Mouse (Mus musculus) kidney, embryonic 16.5 days (tissue): Measurements from ENCODE around the gene Fstl1. TPM values are rescaled to one million over a fixed set of nuclear protein-coding genes. Genes with fewer than 3 reads are reported as not detected.

Experiments
- ATAC-seq: fragments of 200-750 bp; cut with Nextera tagmentation; 2 replicates; pipeline ENCODE4 v1.8.0; 2017; ENCODE audit warnings: moderate TSS enrichment; ENCODE audit not compliant: low FRiP score, low TSS enrichment
- H3K27ac ChIP-seq: fragments of 300-500 bp; sonication (generic); 2 replicates; pipeline ENCODE4 v1.5.1; 2014; ENCODE audit warnings: low read length
- H3K27me3 ChIP-seq: fragments of 300-500 bp; sonication (generic); 2 replicates; pipeline ENCODE4 v1.6.1; 2014; ENCODE audit warnings: low read length, control low read depth, mixed read lengths; ENCODE audit not compliant: insufficient read depth
- H3K36me3 ChIP-seq: fragments of 300-500 bp; sonication (generic); 2 replicates; pipeline ENCODE4 v1.6.1; 2014; ENCODE audit warnings: low read length, control low read depth, mixed read lengths; ENCODE audit not compliant: insufficient read depth
- H3K4me1 ChIP-seq: fragments of 300-500 bp; sonication (generic); 2 replicates; pipeline ENCODE4 v1.6.1; 2014; ENCODE audit warnings: low read length, control low read depth, mixed read lengths; ENCODE audit not compliant: insufficient read depth
- H3K4me2 ChIP-seq: fragments of 300-500 bp; sonication (generic); replicated peaks from 2 replicates; pipeline ENCODE4 v1.6.1; 2014; ENCODE audit warnings: low read depth, low read length
- H3K4me3 ChIP-seq: fragments of 300-500 bp; sonication (generic); 2 replicates; pipeline ENCODE4 v1.5.1; 2014; ENCODE audit warnings: mild to moderate bottlenecking, low read length
- H3K9ac ChIP-seq: fragments of 300-500 bp; sonication (generic); replicated peaks from 2 replicates; pipeline ENCODE4 v1.6.1; 2014; ENCODE audit warnings: low read length
- H3K9me3 ChIP-seq: fragments of 300-500 bp; sonication (generic); 2 replicates; pipeline ENCODE4 v1.6.1; 2016; ENCODE audit warnings: low read length, control low read depth
- WGBS: fragments of 180-500 bp; shearing (Covaris S2); extraction: QIAGEN DNeasy Blood & Tissue Kit; methylation state at CpG from one replicate; pipeline ENCODE4 v1.1.7; 2014; 5-methylcytosine and 5-hydroxymethylcytosine counted together
- polyA plus RNA-seq: library from polyadenylated mRNA; unstranded; fragments of >200 nt; fragmentation: Nextera tagmentation; extraction: Ambion mirVana; gene quantifications from 2 replicates; pipeline ENCODE4 v1.2.1, GENCODE M21; 2015

The Fstl1 gene
- polyA plus RNA-seq, 1 experiment from 2014 or later = 680 TPM

GRCm38 (mm10) chr16:37796270-37796669, 19.6 kb downstream of the Fstl1 start:
- H3K9ac ChIP-seq = no peak overlapping the region
- no peak overlapping the region for H3K4me3 ChIP-seq
- 0 out of 2 replicates have a peak, but pooled peaks cover 2% of the 10 kb centered on the region for H3K9me3 ChIP-seq
- peaks cover 4% of the 10 kb centered on the region; the same call in 1 of the 2 replicates for H3K4me1 ChIP-seq
- ATAC-seq = no peak
- 96% methylated on average over 11 of the region's 11 CpGs for WGBS
- no peak overlapping the region for H3K27ac ChIP-seq
- H3K36me3 ChIP-seq = peaks cover 28% of the 10 kb centered on the region
- no peak overlapping the region for H3K4me2 ChIP-seq
- no peaks in the 10 kb centered on the region for H3K27me3 ChIP-seq

GRCm38 (mm10) chr16:37801097-37801496, 24.4 kb downstream of the Fstl1 start:
- Histone ChIP-seq H3K4me1 (peaks cover 16% of the 10 kb centered on the region), H3K9me3 (no peaks in the 10 kb centered on the region), H3K4me3 (no peak overlapping the region), H3K36me3 (peaks cover 40% of the 10 kb centered on the region), H3K27me3 (no peaks in the 10 kb centered on the region), H3K9ac (no peak overlapping the region), H3K4me2 (no peak overlapping the region), H3K27ac (no peak overlapping the region)
- 74% methylated on average over 2 of the region's 2 CpGs for WGBS
- ATAC-seq = no peak

GRCm38 (mm10) chr16:37802686-37803295, 26.1 kb downstream of the Fstl1 start:
- WGBS = 47% methylated on average over 4 of the region's 4 CpGs

GRCm38 (mm10) chr16:37803387-37803950, 26.8 kb downstream of the Fstl1 start:
- no peak overlapping the region for H3K27ac ChIP-seq
- ATAC-seq = no peak
- H3K27me3 ChIP-seq = no peaks in the 10 kb centered on the region
- H3K36me3 ChIP-seq = peaks cover 36% of the 10 kb centered on the region
- no peak overlapping the region for H3K9ac ChIP-seq
- no peak overlapping the region for H3K4me2 ChIP-seq
- no peaks in the 10 kb centered on the region for H3K9me3 ChIP-seq
- 96% methylated on average over 9 of the region's 9 CpGs for WGBS
- no peak overlapping the region for H3K4me3 ChIP-seq
- peaks cover 30% of the 10 kb centered on the region for H3K4me1 ChIP-seq

More at GRCm38 (mm10) chr16:37802686-37803295, 26.1 kb downstream of the Fstl1 start:
- Histone ChIP-seq H3K4me1 (peaks cover 24% of the 10 kb centered on the region), H3K36me3 (peaks cover 36% of the 10 kb centered on the region), H3K27ac (no peak overlapping the region), H3K4me3 (no peak overlapping the region), H3K27me3 (no peaks in the 10 kb centered on the region), H3K4me2 (no peak overlapping the region), H3K9me3 (no peaks in the 10 kb centered on the region), H3K9ac (no peak overlapping the region)
- no peak for ATAC-seq

- Histone ChIP-seq H3K27me3 (no peaks in the 10 kb centered on the region), H3K4me1 (peaks cover 34% of the 10 kb centered on the region), H3K9ac (no peak overlapping the region), H3K9me3 (no peaks in the 10 kb centered on the region), H3K4me3 (no peak overlapping the region), H3K4me2 (no peak overlapping the region), H3K27ac (peak overlapping the region; percentile 2), H3K36me3 (peaks cover 28% of the 10 kb centered on the region)
- no peak for ATAC-seq
- 66% methylated on average over 3 of the region's 3 CpGs for WGBS
These were observed 29.2 kb downstream of the Fstl1 start for GRCm38 (mm10) chr16:37805746-37806495.

GRCm38 (mm10) chr16:37807269-37807668, 30.6 kb downstream of the Fstl1 start:
- H3K4me1 ChIP-seq = peaks cover 33% of the 10 kb centered on the region
- no peak overlapping the region for H3K27ac ChIP-seq
- no peaks in the 10 kb centered on the region for H3K9me3 ChIP-seq
- no peak overlapping the region for H3K4me3 ChIP-seq
- ATAC-seq = no peak
- H3K27me3 ChIP-seq = no peaks in the 10 kb centered on the region
- 81% methylated on average over 8 of the region's 8 CpGs for WGBS
- H3K4me2 ChIP-seq = no peak overlapping the region
- H3K9ac ChIP-seq = no peak overlapping the region
- H3K36me3 ChIP-seq = peaks cover 28% of the 10 kb centered on the region

- H3K9ac ChIP-seq = no peak overlapping the region
- H3K9me3 ChIP-seq = no peaks in the 10 kb centered on the region
- peak; percentile 17; the same call in 1 of the 2 replicates for ATAC-seq
- H3K4me1 ChIP-seq = peaks cover 49% of the 10 kb centered on the region
- WGBS = 35% methylated on average over 10 of the region's 10 CpGs
- H3K27me3 ChIP-seq = no peaks in the 10 kb centered on the region
- peaks cover 16% of the 10 kb centered on the region for H3K36me3 ChIP-seq
- H3K27ac ChIP-seq = peak overlapping the region; percentile 81
- no peak overlapping the region for H3K4me2 ChIP-seq
- no peak overlapping the region for H3K4me3 ChIP-seq
These were observed 32.4 kb downstream of the Fstl1 start for GRCm38 (mm10) chr16:37808866-37809622.

- H3K36me3 ChIP-seq = peaks cover 10% of the 10 kb centered on the region
- ATAC-seq = no peak
- WGBS = 68% methylated on average over 6 of the region's 6 CpGs
- H3K27ac ChIP-seq = peak overlapping the region; percentile 81
- no peaks in the 10 kb centered on the region for H3K9me3 ChIP-seq
- H3K27me3 ChIP-seq = no peaks in the 10 kb centered on the region
- peaks cover 51% of the 10 kb centered on the region for H3K4me1 ChIP-seq
- no peak overlapping the region for H3K9ac ChIP-seq
- no peak overlapping the region for H3K4me3 ChIP-seq
- no peak overlapping the region for H3K4me2 ChIP-seq
These were observed 32.9 kb downstream of the Fstl1 start for GRCm38 (mm10) chr16:37809623-37809992.

- Histone ChIP-seq H3K9me3 (no peaks in the 10 kb centered on the region), H3K27me3 (no peaks in the 10 kb centered on the region), H3K4me1 (peaks cover 47% of the 10 kb centered on the region), H3K27ac (peak overlapping the region; percentile 92; the same call in 1 of the 2 replicates), H3K4me3 (no peak overlapping the region), H3K9ac (no peak overlapping the region), H3K4me2 (no peak overlapping the region), H3K36me3 (peaks cover 10% of the 10 kb centered on the region)
- no peak for ATAC-seq
- WGBS = 80% methylated on average over 8 of the region's 8 CpGs
These were observed 35.2 kb downstream of the Fstl1 start for GRCm38 (mm10) chr16:37811874-37812273.
